ENCODE assay signal across 21 mouse cellular contexts in genomic region chr7:48824671-48825070, GRCm38 (mm10). TPM values are rescaled to one million over a fixed set of nuclear protein-coding genes. Genes with fewer than 3 reads are reported as not detected.
DNase-seq lines count a peak whose midpoint lies in the region; ATAC-seq lines count a peak whose summit lies in the region.
"Had no signal": no experiment of that assay in that cellular context is flagged by ENCODE, and none has a peak within 500 bp of the region (broad histone marks: within the 10 kb centered on the region; RNA-seq: fewer than 3 reads in every experiment).

No protein-coding gene starts in this region.

- H3K27me3 ChIP-seq in heart, embryonic 12.5 days (replicated peaks): no peaks in the 10 kb centered on the region
- no peaks in the 10 kb centered on the region for H3K27me3 ChIP-seq in heart, embryonic 16.5 days (ENCODE audit: control insufficient read depth, insufficient read depth, low read length)
- H3K27me3 ChIP-seq: embryonic facial prominence, embryonic 12.5 days; forebrain, embryonic 15.5 days had no signal

- intact Hi-C loops in heart, postnatal 25 days (cut with DNase I): no loop called here

- ATAC-seq in heart, embryonic 12.5 days (ENCODE audit: insufficient number of reproducible peaks, low FRiP score): 0 out of 2 replicates have a peak, but pooled peaks have one; percentile 19
- no peak; the same call in 1 of the 2 replicates for ATAC-seq in heart, embryonic 16.5 days (replicated peaks; ENCODE audit: extremely low read depth, insufficient read depth, low FRiP score)
- ATAC-seq: forebrain, embryonic 15.5 days; hindbrain, postnatal 0 days had no signal

- peaks cover 64% of the 10 kb centered on the region for H3K36me3 ChIP-seq in heart, embryonic 12.5 days
- H3K36me3 ChIP-seq in heart, embryonic 16.5 days (ENCODE audit: control insufficient read depth, insufficient read depth): peaks cover 25% of the 10 kb centered on the region

- H3K9ac ChIP-seq in heart, embryonic 12.5 days: no peak overlapping the region
- no peak overlapping the region for H3K9ac ChIP-seq in heart, embryonic 16.5 days (ENCODE audit: low read length)
- H3K9ac ChIP-seq: embryonic facial prominence, embryonic 12.5 days; forebrain, embryonic 15.5 days; hindbrain, embryonic 13.5 days had no signal

- peaks cover 40% of the 10 kb centered on the region for H3K4me1 ChIP-seq in heart, embryonic 12.5 days (replicated peaks)
- H3K4me1 ChIP-seq in heart, embryonic 16.5 days (ENCODE audit: control insufficient read depth, insufficient read depth, low read length): peaks cover 21% of the 10 kb centered on the region
- H3K4me1 ChIP-seq: embryonic facial prominence, embryonic 12.5 days; forebrain, embryonic 15.5 days; hindbrain, embryonic 13.5 days had no signal

- peak; percentile 40 for DNase-seq in adrenal gland, adult 2 months
- DNase-seq in adrenal gland, postnatal 4 days (ENCODE audit: low spot score in 2 of 2): no peak
- no peak for DNase-seq in heart, postnatal 25 days (ENCODE audit: low spot score)
- DNase-seq in heart, adult 11 months: no peak
- DNase-seq in adrenal gland, postnatal 14 days: peak; percentile 8
- DNase-seq in lung, postnatal 10 days: no peak
- DNase-seq: cerebellum, adult 11-12 months; cerebellum, adult 9-10 months; cerebellum, postnatal 25 days; gastrocnemius, postnatal 36 days; kidney, adult 11 months; kidney, adult 9 months had no signal

- 35% methylated on average over 1 of the region's 1 CpGs for WGBS in heart, embryonic 12.5 days
- whole genome bisulfite sequencing in heart, embryonic 16.5 days: 39% methylated on average over 1 of the region's 1 CpGs

- no peak overlapping the region for H3K4me3 ChIP-seq in heart, embryonic 12.5 days
- no peak overlapping the region for H3K4me3 ChIP-seq in heart, embryonic 16.5 days (ENCODE audit: low read length)
- H3K4me3 ChIP-seq: embryonic facial prominence, embryonic 12.5 days; forebrain, embryonic 15.5 days; hindbrain, embryonic 13.5 days had no signal

- H3K4me2 ChIP-seq in heart, embryonic 12.5 days: no peak overlapping the region
- H3K4me2 ChIP-seq in heart, embryonic 16.5 days (ENCODE audit: low read depth, low read length): no peak overlapping the region
- H3K4me2 ChIP-seq: embryonic facial prominence, embryonic 12.5 days; forebrain, embryonic 15.5 days; hindbrain, embryonic 13.5 days had no signal

- H3K9me3 ChIP-seq in heart, embryonic 12.5 days (replicated peaks): no peaks in the 10 kb centered on the region
- H3K9me3 ChIP-seq in heart, embryonic 16.5 days (replicated peaks; ENCODE audit: control insufficient read depth, low read length): no peaks in the 10 kb centered on the region
- H3K9me3 ChIP-seq: embryonic facial prominence, embryonic 12.5 days; forebrain, embryonic 15.5 days; hindbrain, embryonic 13.5 days had no signal

- H3K27ac ChIP-seq in heart, embryonic 12.5 days (ENCODE audit: poor library complexity, severe bottlenecking): peak overlapping the region; percentile 69
- peak overlapping the region; percentile 46 for H3K27ac ChIP-seq in heart, embryonic 16.5 days (ENCODE audit: low read length)
- H3K27ac ChIP-seq: embryonic facial prominence, embryonic 12.5 days; forebrain, embryonic 15.5 days; hindbrain, embryonic 13.5 days; hindbrain, postnatal 0 days had no signal

RNA-seq across cellular contexts. Expression of gene Csrp3, which starts 23.2 kb away (rescaled TPM):
- not detected for total RNA-seq in adrenal gland, adult 2 months (2021)
- not detected in 2 replicates for polyA plus RNA-seq in adrenal gland, adult 2 months (2012; rRNA removed)
- total RNA-seq in adrenal gland, postnatal 4 days (2021): 10 to 100 TPM in 1 of 2 experiments, 1 to 10 TPM in 1; 1.7 to 17.0 TPM
- 1,088 and 1,135 TPM in 2 replicates for polyA plus RNA-seq in heart, embryonic 12.5 days (2016; fragmentation: Nextera tagmentation; extraction: Ambion mirVana)
- total RNA-seq in heart, postnatal 25 days (2021): 1,000 to 10,000 TPM; 2,113 to 2,237 TPM
- 1,973 and 1,982 TPM in 2 replicates for polyA plus RNA-seq in heart, embryonic 16.5 days (2015; fragmentation: Nextera tagmentation; extraction: Ambion mirVana)
- total RNA-seq in adrenal gland, postnatal 14 days (2021): 0.44 TPM in 1 of 2 replicates, not detected in the other
- total RNA-seq: hindbrain, postnatal 0 days had no signal
- polyA plus RNA-seq: cortical plate, adult 2 months; forebrain, embryonic 11.5 days; hindbrain, postnatal 0 days; intestine, embryonic 14.5 days had no signal

RNA-seq across cellular contexts. Expression of gene Zdhhc13, which starts 35.9 kb away (rescaled TPM):
- total RNA-seq in adrenal gland, adult 2 months (2021): 10 to 100 TPM in 1 of 2 experiments, 1 to 10 TPM in 1; 7.0 to 10.5 TPM
- 1.5 TPM in 2 replicates for polyA plus RNA-seq in adrenal gland, adult 2 months (2012; rRNA removed)
- total RNA-seq in adrenal gland, postnatal 4 days (2021): 10 to 100 TPM; 14.6 to 14.7 TPM
- polyA plus RNA-seq in heart, embryonic 12.5 days (2016; fragmentation: Nextera tagmentation; extraction: Ambion mirVana): 36.1 and 41.9 TPM in 2 replicates
- 10 to 100 TPM; 11.0 to 12.9 TPM for total RNA-seq in heart, postnatal 25 days (2021)
- polyA plus RNA-seq in heart, embryonic 16.5 days (2015; fragmentation: Nextera tagmentation; extraction: Ambion mirVana): 30.5 and 33.6 TPM in 2 replicates
- total RNA-seq in adrenal gland, postnatal 14 days (2021): 9.5 and 10.6 TPM in 2 replicates

RNA-seq across cellular contexts. Expression of gene E2f8, which starts 56.7 kb away (rescaled TPM):
- 1 to 10 TPM in 1 of 2 experiments, under 1 TPM in 1; 0.55 to 1.2 TPM for total RNA-seq in adrenal gland, adult 2 months (2021)
- polyA plus RNA-seq in adrenal gland, adult 2 months (2012; rRNA removed): 0.51 and 0.66 TPM in 2 replicates
- total RNA-seq in adrenal gland, postnatal 4 days (2021): 10 to 100 TPM; 15.5 to 18.8 TPM
- 23.0 and 24.3 TPM in 2 replicates for polyA plus RNA-seq in heart, embryonic 12.5 days (2016; fragmentation: Nextera tagmentation; extraction: Ambion mirVana)
- total RNA-seq in heart, postnatal 25 days (2021): under 1 TPM; 0.75 to 0.87 TPM
- 15.9 and 17.7 TPM in 2 replicates for polyA plus RNA-seq in heart, embryonic 16.5 days (2015; fragmentation: Nextera tagmentation; extraction: Ambion mirVana)
- total RNA-seq in adrenal gland, postnatal 14 days (2021): 5.9 and 10.4 TPM in 2 replicates

Comparison
In these comparisons a context has a peak if more than half of its experiments do, and no peak if none do; other contexts are left out.
1. DNase-seq: peak in adrenal gland, adult 2 months (single experiment) and adrenal gland, postnatal 14 days (single experiment); none in adrenal gland, postnatal 4 days (0 of 2), heart, postnatal 25 days (single experiment), heart, adult 11 months (single experiment) and lung, postnatal 10 days (single experiment).
2. RNA of gene Csrp3, which starts 23.2 kb away (total RNA-seq): 2,113 to 2,237 TPM in heart, postnatal 25 days; 1.7 to 17.0 TPM in adrenal gland, postnatal 4 days, 0.44 TPM in adrenal gland, postnatal 14 days and not detected in adrenal gland, adult 2 months; every median in the first group is over 100 times any median in the second.